Mouse (Mus musculus) embryo, embryonic 11 days (tissue): ENCODE measurements around the gene Scube2.

Source experiments
- DNase-seq: peaks from one replicate; pipeline ENCODE4 v3.0.0-alpha.2; 2015

Gene Scube2

GRCm38 (mm10) chr7:109865370-109866229 lies at the start of gene Scube2:
Gene Scube2 (minus strand): TSS chr7:109865679.
- peak; percentile 72 for DNase-seq

- DNase-seq, result no peak
These were observed 40.7 kb upstream of the Scube2 start for GRCm38 (mm10) chr7:109906165-109906564.

- DNase-seq, result no peak
These were observed 35.4 kb upstream of the Scube2 start for GRCm38 (mm10) chr7:109900921-109901320.

- no peak for DNase-seq
These were observed 33.4 kb upstream of the Scube2 start for GRCm38 (mm10) chr7:109898911-109899310.

- peak; percentile 75 for DNase-seq
These were observed 27.1 kb upstream of the Scube2 start for GRCm38 (mm10) chr7:109892530-109892929.

GRCm38 (mm10) chr7:109891786-109892185 lies 26.3 kb upstream of the Scube2 start:
- no peak for DNase-seq

- DNase-seq, result no peak
These were observed 24.8 kb upstream of the Scube2 start for GRCm38 (mm10) chr7:109890256-109890655.

- no peak for DNase-seq
These were observed 23.8 kb upstream of the Scube2 start for GRCm38 (mm10) chr7:109889300-109889699.

- DNase-seq, result no peak
These were observed 20.8 kb upstream of the Scube2 start for GRCm38 (mm10) chr7:109886249-109886648.

- no peak for DNase-seq
These were observed 17.1 kb upstream of the Scube2 start for GRCm38 (mm10) chr7:109882574-109882973.

- DNase-seq, result no peak
These were observed 16.2 kb upstream of the Scube2 start for GRCm38 (mm10) chr7:109881561-109882099.

GRCm38 (mm10) chr7:109879158-109879557 lies 13.7 kb upstream of the Scube2 start:
- no peak for DNase-seq

GRCm38 (mm10) chr7:109876085-109876484 lies 10.6 kb upstream of the Scube2 start:
- DNase-seq, result no peak

GRCm38 (mm10) chr7:109875598-109875997 lies 10.1 kb upstream of the Scube2 start:
- DNase-seq, result no peak

GRCm38 (mm10) chr7:109875033-109875432 lies 9.6 kb upstream of the Scube2 start:
- no peak for DNase-seq

GRCm38 (mm10) chr7:109873170-109873569 lies 7.7 kb upstream of the Scube2 start:
- DNase-seq, result no peak

GRCm38 (mm10) chr7:109871232-109871631 lies 5.8 kb upstream of the Scube2 start:
- no peak for DNase-seq

- peak; percentile 55 for DNase-seq
These were observed 3.0 kb upstream of the Scube2 start for GRCm38 (mm10) chr7:109868498-109868897.

- peak; percentile 32 for DNase-seq
These were observed 1.2 kb upstream of the Scube2 start for GRCm38 (mm10) chr7:109866643-109867042.

- DNase-seq, result no peak
These were observed 1.9 kb downstream of the Scube2 start for GRCm38 (mm10) chr7:109863561-109863960.

GRCm38 (mm10) chr7:109860162-109860561 lies 5.3 kb downstream of the Scube2 start:
- no peak for DNase-seq

GRCm38 (mm10) chr7:109859354-109859753 lies 6.1 kb downstream of the Scube2 start:
- no peak for DNase-seq

GRCm38 (mm10) chr7:109852752-109853212 lies 12.7 kb downstream of the Scube2 start:
- no peak for DNase-seq

- no peak for DNase-seq
These were observed 13.5 kb downstream of the Scube2 start for GRCm38 (mm10) chr7:109852017-109852416.
